Mouse (Mus musculus) intestine, embryonic 15.5 days (tissue): ENCODE measurements around the gene Cdk2ap2. TPM values are rescaled to one million over a fixed set of nuclear protein-coding genes. Genes with fewer than 3 reads are reported as not detected.

Experiments
- ATAC-seq: fragments of 200-750 bp; cut with Nextera tagmentation; 2 replicates; pipeline ENCODE4 v1.8.0; 2017; ENCODE audit warnings: moderate TSS enrichment, moderate library complexity
- H3K27ac ChIP-seq: fragments of 300-500 bp; sonication (generic); 2 replicates; pipeline ENCODE4 v1.5.1; 2015; ENCODE audit warnings: mild to moderate bottlenecking, inconsistent platforms
- H3K27me3 ChIP-seq: fragments of 300-500 bp; sonication (generic); replicated peaks from 2 replicates; pipeline ENCODE4 v1.6.1; 2015; ENCODE audit warnings: inconsistent platforms
- H3K36me3 ChIP-seq: fragments of 300-500 bp; sonication (generic); 2 replicates; pipeline ENCODE4 v1.6.1; 2015; ENCODE audit warnings: inconsistent platforms
- H3K4me1 ChIP-seq: fragments of 300-500 bp; sonication (generic); replicated peaks from 2 replicates; pipeline ENCODE4 v1.6.1; 2015; ENCODE audit warnings: inconsistent platforms
- H3K4me2 ChIP-seq: fragments of 300-500 bp; sonication (generic); replicated peaks from 2 replicates; pipeline ENCODE4 v1.6.1; 2015; ENCODE audit warnings: mild to moderate bottlenecking, inconsistent platforms
- H3K4me3 ChIP-seq: fragments of 300-500 bp; sonication (generic); replicated peaks from 2 replicates; pipeline ENCODE4 v1.5.1; 2015; ENCODE audit warnings: inconsistent platforms
- H3K9ac ChIP-seq: fragments of 300-500 bp; sonication (generic); 2 replicates; pipeline ENCODE4 v1.6.1; 2015; ENCODE audit warnings: inconsistent platforms
- H3K9me3 ChIP-seq: fragments of 300-500 bp; sonication (generic); 2 replicates; pipeline ENCODE4 v1.6.1; 2016; ENCODE audit warnings: inconsistent platforms
- WGBS: fragments of 180-500 bp; shearing (Covaris S2); methylation state at CpG from one replicate; pipeline ENCODE4 v1.1.7; 2015; 5-methylcytosine and 5-hydroxymethylcytosine counted together
- polyA plus RNA-seq: library from polyadenylated mRNA; unstranded; fragments of >200 nt; fragmentation: Nextera tagmentation; extraction: Ambion mirVana; gene quantifications from 2 replicates; pipeline ENCODE4 v1.2.1, GENCODE M21; 2015

Gene Cdk2ap2
- polyA plus RNA-seq, 1 experiment from 2014 or later = 127 TPM

- ATAC-seq = no peak
- Histone ChIP-seq H3K9ac (no peak overlapping the region), H3K4me2 (no peak overlapping the region), H3K4me1 (no peaks in the 10 kb centered on the region), H3K9me3 (no peaks in the 10 kb centered on the region), H3K4me3 (no peak overlapping the region), H3K27me3 (no peaks in the 10 kb centered on the region), H3K36me3 (no peaks in the 10 kb centered on the region), H3K27ac (no peak overlapping the region)
- 81% methylated on average over 8 of the region's 8 CpGs for WGBS
Measured at GRCm38 (mm10) chr19:4070756-4071155, 26.2 kb upstream of the Cdk2ap2 start.

- H3K27me3 ChIP-seq = no peaks in the 10 kb centered on the region
- 92% methylated on average over 6 of the region's 6 CpGs for WGBS
- no peak overlapping the region for H3K9ac ChIP-seq
- no peak overlapping the region for H3K27ac ChIP-seq
- no peaks in the 10 kb centered on the region for H3K4me1 ChIP-seq
- H3K9me3 ChIP-seq = no peaks in the 10 kb centered on the region
- H3K36me3 ChIP-seq = no peaks in the 10 kb centered on the region
- no peak overlapping the region for H3K4me3 ChIP-seq
- ATAC-seq = no peak
- no peak overlapping the region for H3K4me2 ChIP-seq
Measured at GRCm38 (mm10) chr19:4071406-4071805, 25.6 kb upstream of the Cdk2ap2 start.

- WGBS = 73% methylated on average over 6 of the region's 6 CpGs
- no peaks in the 10 kb centered on the region for H3K4me1 ChIP-seq
- no peak overlapping the region for H3K4me2 ChIP-seq
- no peak overlapping the region for H3K4me3 ChIP-seq
- no peaks in the 10 kb centered on the region for H3K27me3 ChIP-seq
- no peaks in the 10 kb centered on the region for H3K36me3 ChIP-seq
- no peak overlapping the region for H3K9ac ChIP-seq
- no peaks in the 10 kb centered on the region for H3K9me3 ChIP-seq
- ATAC-seq = no peak
- H3K27ac ChIP-seq = no peak overlapping the region
Measured at GRCm38 (mm10) chr19:4072706-4073424, 24.1 kb upstream of the Cdk2ap2 start.

- Histone ChIP-seq H3K27ac (no peak overlapping the region), H3K36me3 (no peaks in the 10 kb centered on the region), H3K4me3 (no peak overlapping the region), H3K9me3 (no peaks in the 10 kb centered on the region), H3K9ac (no peak overlapping the region), H3K4me1 (no peaks in the 10 kb centered on the region), H3K27me3 (no peaks in the 10 kb centered on the region), H3K4me2 (no peak overlapping the region)
- ATAC-seq = no peak
- 85% methylated on average over 1 of the region's 1 CpGs for WGBS
Measured at GRCm38 (mm10) chr19:4075531-4075930, 21.5 kb upstream of the Cdk2ap2 start.

- Histone ChIP-seq H3K27ac (no peak overlapping the region), H3K27me3 (no peaks in the 10 kb centered on the region)
- ATAC-seq = no peak
Measured at GRCm38 (mm10) chr19:4079594-4079993, 17.4 kb upstream of the Cdk2ap2 start.

GRCm38 (mm10) chr19:4080511-4081009 lies 16.4 kb upstream of the Cdk2ap2 start:
- Histone ChIP-seq H3K27ac (no peak overlapping the region), H3K9me3 (no peaks in the 10 kb centered on the region), H3K4me2 (no peak overlapping the region), H3K36me3 (no peaks in the 10 kb centered on the region), H3K4me1 (0 out of 2 replicates have a peak, but pooled peaks cover 4% of the 10 kb centered on the region), H3K9ac (no peak overlapping the region), H3K27me3 (no peaks in the 10 kb centered on the region), H3K4me3 (no peak overlapping the region)
- 61% methylated on average over 8 of the region's 8 CpGs for WGBS
- no peak for ATAC-seq

More at GRCm38 (mm10) chr19:4079594-4079993, 17.4 kb upstream of the Cdk2ap2 start:
- H3K9me3 ChIP-seq = no peaks in the 10 kb centered on the region
- no peaks in the 10 kb centered on the region for H3K36me3 ChIP-seq
- H3K9ac ChIP-seq = no peak overlapping the region
- H3K4me3 ChIP-seq = no peak overlapping the region
- 0 out of 2 replicates have a peak, but pooled peaks cover 4% of the 10 kb centered on the region for H3K4me1 ChIP-seq
- H3K4me2 ChIP-seq = no peak overlapping the region
- 78% methylated on average over 1 of the region's 1 CpGs for WGBS

- no peaks in the 10 kb centered on the region for H3K9me3 ChIP-seq
- no peak within 1 kb of the TSS for H3K27ac ChIP-seq
- H3K27me3 ChIP-seq = no peaks in the 10 kb centered on the region
- H3K4me3 ChIP-seq = no peak within 1 kb of the TSS
- no peak within 1 kb of the TSS for H3K9ac ChIP-seq
- no peak within 1 kb of the TSS for H3K4me2 ChIP-seq
- ATAC-seq = no peak
- H3K36me3 ChIP-seq = no peaks in the 10 kb centered on the region
- WGBS = 56% methylated on average over 3 of the region's 3 CpGs
- 0 out of 2 replicates have a peak, but pooled peaks cover 4% of the 10 kb centered on the region for H3K4me1 ChIP-seq
Measured at GRCm38 (mm10) chr19:4081394-4081793, 15.6 kb upstream of the Cdk2ap2 start, which contains the start of gene Cabp2. TSS of gene Cabp2 (plus strand) at chr19:4081578.

GRCm38 (mm10) chr19:4082219-4082965 lies 14.6 kb upstream of the Cdk2ap2 start:
- no peak overlapping the region for H3K4me2 ChIP-seq
- no peaks in the 10 kb centered on the region for H3K27me3 ChIP-seq
- WGBS = 80% methylated on average over 11 of the region's 11 CpGs
- H3K4me1 ChIP-seq = 0 out of 2 replicates have a peak, but pooled peaks cover 4% of the 10 kb centered on the region
- no peak overlapping the region for H3K9ac ChIP-seq
- H3K4me3 ChIP-seq = no peak overlapping the region
- H3K9me3 ChIP-seq = no peaks in the 10 kb centered on the region
- ATAC-seq = no peak
- no peak overlapping the region for H3K27ac ChIP-seq
- no peaks in the 10 kb centered on the region for H3K36me3 ChIP-seq

GRCm38 (mm10) chr19:4083316-4083715 lies 13.7 kb upstream of the Cdk2ap2 start:
- no peak overlapping the region for H3K27ac ChIP-seq
- WGBS = 92% methylated on average over 7 of the region's 7 CpGs
- no peaks in the 10 kb centered on the region for H3K36me3 ChIP-seq
- no peak overlapping the region for H3K9ac ChIP-seq
- no peak overlapping the region for H3K4me2 ChIP-seq
- no peak overlapping the region for H3K4me3 ChIP-seq
- no peak for ATAC-seq
- H3K9me3 ChIP-seq = no peaks in the 10 kb centered on the region
- H3K27me3 ChIP-seq = no peaks in the 10 kb centered on the region
- 0 out of 2 replicates have a peak, but pooled peaks cover 4% of the 10 kb centered on the region for H3K4me1 ChIP-seq

- Histone ChIP-seq H3K36me3 (no peaks in the 10 kb centered on the region), H3K9ac (no peak overlapping the region), H3K27ac (no peak overlapping the region), H3K9me3 (no peaks in the 10 kb centered on the region), H3K4me2 (no peak overlapping the region), H3K27me3 (no peaks in the 10 kb centered on the region), H3K4me1 (0 out of 2 replicates have a peak, but pooled peaks cover 4% of the 10 kb centered on the region), H3K4me3 (no peak overlapping the region)
- 31% methylated on average over 8 of the region's 8 CpGs for WGBS
- no peak for ATAC-seq
Measured at GRCm38 (mm10) chr19:4083826-4084225, 13.2 kb upstream of the Cdk2ap2 start.

GRCm38 (mm10) chr19:4084984-4085383 lies 12.0 kb upstream of the Cdk2ap2 start:
- Histone ChIP-seq H3K9me3 (no peaks in the 10 kb centered on the region), H3K27me3 (no peaks in the 10 kb centered on the region), H3K4me3 (no peak overlapping the region), H3K36me3 (no peaks in the 10 kb centered on the region), H3K4me1 (0 out of 2 replicates have a peak, but pooled peaks cover 4% of the 10 kb centered on the region), H3K9ac (no peak overlapping the region), H3K4me2 (no peak overlapping the region), H3K27ac (no peak overlapping the region)
- 80% methylated on average over 1 of the region's 1 CpGs for WGBS
- ATAC-seq = no peak

GRCm38 (mm10) chr19:4086156-4086555 lies 10.8 kb upstream of the Cdk2ap2 start:
- H3K27ac ChIP-seq = no peak overlapping the region
- no peak overlapping the region for H3K4me2 ChIP-seq
- no peak overlapping the region for H3K4me3 ChIP-seq
- 88% methylated on average over 15 of the region's 15 CpGs for WGBS
- no peak overlapping the region for H3K9ac ChIP-seq
- no peaks in the 10 kb centered on the region for H3K27me3 ChIP-seq
- no peaks in the 10 kb centered on the region for H3K9me3 ChIP-seq
- no peaks in the 10 kb centered on the region for H3K36me3 ChIP-seq
- no peak for ATAC-seq
- H3K4me1 ChIP-seq = 0 out of 2 replicates have a peak, but pooled peaks cover 4% of the 10 kb centered on the region
